Mouse (Mus musculus) intestine, embryonic 15.5 days (tissue): ENCODE measurements around the gene Bcap29. TPM values are rescaled to one million over a fixed set of nuclear protein-coding genes. Genes with fewer than 3 reads are reported as not detected.
A peak's percentile ranks its signal among the peaks of the same experiment; 100 is the strongest.
"Not testable (repeated sequence)": the region's sequence is repeated elsewhere in the genome, so short reads cannot be mapped to it uniquely, and the experiment has no call there.

Source experiments
- ATAC-seq: fragments of 200-750 bp; cut with Nextera tagmentation; 2 replicates; pipeline ENCODE4 v1.8.0; 2017; ENCODE audit warnings: moderate TSS enrichment, moderate library complexity
- H3K27ac ChIP-seq: fragments of 300-500 bp; sonication (generic); 2 replicates; pipeline ENCODE4 v1.5.1; 2015; ENCODE audit warnings: mild to moderate bottlenecking, inconsistent platforms
- H3K27me3 ChIP-seq: fragments of 300-500 bp; sonication (generic); replicated peaks from 2 replicates; pipeline ENCODE4 v1.6.1; 2015; ENCODE audit warnings: inconsistent platforms
- H3K36me3 ChIP-seq: fragments of 300-500 bp; sonication (generic); 2 replicates; pipeline ENCODE4 v1.6.1; 2015; ENCODE audit warnings: inconsistent platforms
- H3K4me1 ChIP-seq: fragments of 300-500 bp; sonication (generic); replicated peaks from 2 replicates; pipeline ENCODE4 v1.6.1; 2015; ENCODE audit warnings: inconsistent platforms
- H3K4me2 ChIP-seq: fragments of 300-500 bp; sonication (generic); replicated peaks from 2 replicates; pipeline ENCODE4 v1.6.1; 2015; ENCODE audit warnings: mild to moderate bottlenecking, inconsistent platforms
- H3K4me3 ChIP-seq: fragments of 300-500 bp; sonication (generic); replicated peaks from 2 replicates; pipeline ENCODE4 v1.5.1; 2015; ENCODE audit warnings: inconsistent platforms
- H3K9ac ChIP-seq: fragments of 300-500 bp; sonication (generic); 2 replicates; pipeline ENCODE4 v1.6.1; 2015; ENCODE audit warnings: inconsistent platforms
- H3K9me3 ChIP-seq: fragments of 300-500 bp; sonication (generic); 2 replicates; pipeline ENCODE4 v1.6.1; 2016; ENCODE audit warnings: inconsistent platforms
- WGBS: fragments of 180-500 bp; shearing (Covaris S2); methylation state at CpG from one replicate; pipeline ENCODE4 v1.1.7; 2015; 5-methylcytosine and 5-hydroxymethylcytosine counted together
- polyA plus RNA-seq: library from polyadenylated mRNA; unstranded; fragments of >200 nt; fragmentation: Nextera tagmentation; extraction: Ambion mirVana; gene quantifications from 2 replicates; pipeline ENCODE4 v1.2.1, GENCODE M21; 2015

Bcap29 gene
- 34.1 and 41.7 TPM in 2 replicates for polyA plus RNA-seq

- Histone ChIP-seq H3K27ac (peak within 1 kb of the TSS; percentile 25; the same call in 1 of the 2 replicates), H3K9me3 (no peaks in the 10 kb centered on the region), H3K4me1 (peaks cover 2% of the 10 kb centered on the region; the same call in 1 of the 2 replicates), H3K4me2 (peak within 1 kb of the TSS; percentile 88), H3K9ac (peak within 1 kb of the TSS; percentile 65), H3K36me3 (no peaks in the 10 kb centered on the region), H3K4me3 (peak within 1 kb of the TSS; percentile 59), H3K27me3 (no peaks in the 10 kb centered on the region)
- 2% methylated on average over 73 of the region's 73 CpGs for WGBS
- ATAC-seq: peak; percentile 95
These were observed at the start of gene Bcap29 for GRCm38 (mm10) chr12:31634343-31635239. Gene Bcap29 (minus strand): TSS chr12:31634658.

GRCm38 (mm10) chr12:31667187-31667586 is 32.7 kb upstream of the Bcap29 start:
- Histone ChIP-seq H3K4me1 (no peaks in the 10 kb centered on the region), H3K4me2 (no peak overlapping the region), H3K36me3 (peaks cover 8% of the 10 kb centered on the region), H3K27me3 (no peaks in the 10 kb centered on the region), H3K27ac (no peak overlapping the region), H3K9me3 (no peaks in the 10 kb centered on the region), H3K9ac (no peak overlapping the region), H3K4me3 (no peak overlapping the region)
- ATAC-seq: no peak
- 65% methylated on average over 3 of the region's 3 CpGs for WGBS

GRCm38 (mm10) chr12:31665999-31666398 is 31.5 kb upstream of the Bcap29 start:
- H3K36me3 ChIP-seq: peaks cover 8% of the 10 kb centered on the region
- H3K4me1 ChIP-seq: no peaks in the 10 kb centered on the region
- H3K9me3 ChIP-seq: no peaks in the 10 kb centered on the region
- WGBS: 78% methylated on average over 6 of the region's 6 CpGs
- H3K27me3 ChIP-seq: no peaks in the 10 kb centered on the region
- ATAC-seq: no peak
- no peak overlapping the region for H3K4me3 ChIP-seq
- no peak overlapping the region for H3K27ac ChIP-seq
- no peak overlapping the region for H3K9ac ChIP-seq
- no peak overlapping the region for H3K4me2 ChIP-seq

GRCm38 (mm10) chr12:31656841-31657240 is 22.4 kb upstream of the Bcap29 start:
- no peak overlapping the region for H3K4me2 ChIP-seq
- WGBS: 95% methylated on average over 2 of the region's 2 CpGs
- no peak overlapping the region for H3K27ac ChIP-seq
- no peak for ATAC-seq
- H3K9ac ChIP-seq: no peak overlapping the region
- H3K36me3 ChIP-seq: no peaks in the 10 kb centered on the region
- no peak overlapping the region for H3K4me3 ChIP-seq
- H3K27me3 ChIP-seq: no peaks in the 10 kb centered on the region
- no peaks in the 10 kb centered on the region for H3K9me3 ChIP-seq
- peaks cover 3% of the 10 kb centered on the region; the same call in 1 of the 2 replicates for H3K4me1 ChIP-seq

GRCm38 (mm10) chr12:31654965-31655477 is 20.6 kb upstream of the Bcap29 start:
- Histone ChIP-seq H3K27me3 (no peaks in the 10 kb centered on the region), H3K4me3 (peak overlapping the region; percentile 91), H3K4me2 (peak overlapping the region; percentile 62), H3K9me3 (no peaks in the 10 kb centered on the region), H3K4me1 (peaks cover 3% of the 10 kb centered on the region; the same call in 1 of the 2 replicates), H3K9ac (peak overlapping the region; percentile 75), H3K36me3 (no peaks in the 10 kb centered on the region), H3K27ac (peak overlapping the region; percentile 88)
- under 1% methylated on average over 29 of the region's 29 CpGs for WGBS
- peak; percentile 90 for ATAC-seq

- peak within 1 kb of the TSS; percentile 75 for H3K9ac ChIP-seq
- H3K4me3 ChIP-seq: peak within 1 kb of the TSS; percentile 91
- no peaks in the 10 kb centered on the region for H3K36me3 ChIP-seq
- H3K4me1 ChIP-seq: peaks cover 3% of the 10 kb centered on the region; the same call in 1 of the 2 replicates
- 0% methylated on average over 47 of the region's 47 CpGs for WGBS
- peak within 1 kb of the TSS; percentile 88 for H3K27ac ChIP-seq
- H3K4me2 ChIP-seq: peak within 1 kb of the TSS; percentile 62
- no peaks in the 10 kb centered on the region for H3K9me3 ChIP-seq
- no peaks in the 10 kb centered on the region for H3K27me3 ChIP-seq
- peak; percentile 99 for ATAC-seq
These were observed 19.9 kb upstream of the Bcap29 start, which contains the start of the genes Dus4l and Cog5 for GRCm38 (mm10) chr12:31654197-31654964. Gene Dus4l (minus strand): TSS chr12:31654826. Gene Cog5 (plus strand): TSS chr12:31654869.

GRCm38 (mm10) chr12:31653611-31654010 is 19.2 kb upstream of the Bcap29 start:
- H3K4me1 ChIP-seq: peaks cover 3% of the 10 kb centered on the region; the same call in 1 of the 2 replicates
- no peak for ATAC-seq
- H3K27me3 ChIP-seq: no peaks in the 10 kb centered on the region
- H3K36me3 ChIP-seq: no peaks in the 10 kb centered on the region
- WGBS: 74% methylated on average over 5 of the region's 5 CpGs
- no peaks in the 10 kb centered on the region for H3K9me3 ChIP-seq
- H3K9ac ChIP-seq: no peak overlapping the region
- peak overlapping the region; percentile 12; the same call in 1 of the 2 replicates for H3K4me2 ChIP-seq
- H3K4me3 ChIP-seq: no peak overlapping the region
- no peak overlapping the region for H3K27ac ChIP-seq

GRCm38 (mm10) chr12:31635240-31635607 is 766 bp upstream of the Bcap29 start:
- H3K27me3 ChIP-seq: no peaks in the 10 kb centered on the region
- H3K4me1 ChIP-seq: peaks cover 2% of the 10 kb centered on the region; the same call in 1 of the 2 replicates
- H3K9me3 ChIP-seq: no peaks in the 10 kb centered on the region
- no peak overlapping the region for H3K27ac ChIP-seq
- no peak overlapping the region for H3K4me3 ChIP-seq
- WGBS: 94% methylated on average over 3 of the region's 3 CpGs
- H3K36me3 ChIP-seq: no peaks in the 10 kb centered on the region
- ATAC-seq: no peak
- H3K4me2 ChIP-seq: peak overlapping the region; percentile 88
- H3K9ac ChIP-seq: no peak overlapping the region; the same call in 1 of the 2 replicates

GRCm38 (mm10) chr12:31633970-31634342 is 502 bp downstream of the Bcap29 start:
- peak; percentile 59 for ATAC-seq
- Histone ChIP-seq H3K27me3 (no peaks in the 10 kb centered on the region), H3K4me2 (peak overlapping the region; percentile 88), H3K4me1 (peaks cover 2% of the 10 kb centered on the region; the same call in 1 of the 2 replicates), H3K36me3 (no peaks in the 10 kb centered on the region), H3K27ac (0 out of 2 replicates have a peak overlapping the region, but pooled peaks have one; percentile 25), H3K4me3 (peak overlapping the region; percentile 59), H3K9me3 (no peaks in the 10 kb centered on the region), H3K9ac (peak overlapping the region; percentile 65)
- 8% methylated on average over 13 of the region's 13 CpGs for WGBS

- H3K4me3 ChIP-seq, ATAC-seq, H3K9ac ChIP-seq, H3K27ac ChIP-seq, H3K4me2 ChIP-seq, H3K27me3 ChIP-seq, H3K9me3 ChIP-seq, H3K4me1 ChIP-seq, H3K36me3 ChIP-seq: not testable (repeated sequence)
- 90% methylated on average over 9 of the region's 9 CpGs for WGBS
These were observed 6.1 kb downstream of the Bcap29 start for GRCm38 (mm10) chr12:31628396-31628795.

GRCm38 (mm10) chr12:31625016-31625415 is 9.4 kb downstream of the Bcap29 start:
- H3K4me2 ChIP-seq: no peak overlapping the region
- H3K4me1 ChIP-seq: no peaks in the 10 kb centered on the region
- H3K27ac ChIP-seq: no peak overlapping the region
- H3K4me3 ChIP-seq: no peak overlapping the region
- WGBS: 95% methylated on average over 1 of the region's 1 CpGs
- ATAC-seq: no peak
- no peaks in the 10 kb centered on the region for H3K36me3 ChIP-seq
- no peak overlapping the region for H3K9ac ChIP-seq
- no peaks in the 10 kb centered on the region for H3K9me3 ChIP-seq
- H3K27me3 ChIP-seq: no peaks in the 10 kb centered on the region

GRCm38 (mm10) chr12:31620106-31620505 is 14.4 kb downstream of the Bcap29 start:
- 63% methylated on average over 8 of the region's 8 CpGs for WGBS
- no peak overlapping the region for H3K27ac ChIP-seq
- no peak for ATAC-seq

More at GRCm38 (mm10) chr12:31620106-31620505, 14.4 kb downstream of the Bcap29 start:
- no peaks in the 10 kb centered on the region for H3K36me3 ChIP-seq
- H3K27me3 ChIP-seq: no peaks in the 10 kb centered on the region
- H3K9ac ChIP-seq: no peak overlapping the region
- H3K4me1 ChIP-seq: no peaks in the 10 kb centered on the region
- no peak overlapping the region for H3K4me2 ChIP-seq
- no peaks in the 10 kb centered on the region for H3K9me3 ChIP-seq
- H3K4me3 ChIP-seq: no peak overlapping the region
